Mouse (Mus musculus) E14TG2a.4 (cell line): ENCODE results near the gene Faap100.

Experiments used
- H3K27me3 ChIP-seq: 2 replicates; pipeline ENCODE4 v1.6.1; 2014; ENCODE audit warnings: low read length, control low read depth; ENCODE audit not compliant: insufficient read depth
- H3K36me3 ChIP-seq: 2 replicates; pipeline ENCODE4 v1.6.1; 2014; ENCODE audit warnings: low read length, control low read depth; ENCODE audit not compliant: insufficient read depth
- H3K4me1 ChIP-seq: replicated peaks from 2 replicates; pipeline ENCODE4 v1.6.1; 2014; ENCODE audit warnings: low read depth, low read length, control low read depth
- H3K4me3 ChIP-seq: replicated peaks from 2 replicates; pipeline ENCODE4 v1.5.1; 2014; ENCODE audit warnings: mild to moderate bottlenecking, low read length
- H3K9me3 ChIP-seq: 2 replicates; pipeline ENCODE4 v1.6.1; 2014; ENCODE audit warnings: low read length, control low read depth
- CTCF ChIP-seq: conservative IDR thresholded peaks from 2 replicates; pipeline ENCODE4 v1.5.1; 2014; ENCODE audit warnings: low read length
- NANOG ChIP-seq: IDR thresholded peaks from 2 replicates; pipeline ENCODE4 v1.6.1; 2014; ENCODE audit warnings: borderline replicate concordance, low read length, mixed read lengths
- POU5F1 ChIP-seq: IDR thresholded peaks from 2 replicates; pipeline ENCODE4 v1.6.1; 2014; ENCODE audit warnings: low read length, borderline replicate concordance

The Faap100 gene

GRCm38 (mm10) chr11:120369656-120370055 is 8.9 kb downstream of the Faap100 start:
- TF ChIP-seq CTCF, result peak; percentile 80
- TF ChIP-seq NANOG, result no peak
- Histone ChIP-seq H3K27me3 (no peaks in the 10 kb centered on the region), H3K4me3 (no peak overlapping the region), H3K4me1 (peaks cover 82% of the 10 kb centered on the region), H3K36me3 (peaks cover 61% of the 10 kb centered on the region), H3K9me3 (no peaks in the 10 kb centered on the region)

- peaks cover 4% of the 10 kb centered on the region; the same call in 1 of the 2 replicates for H3K27me3 ChIP-seq
- peaks cover 9% of the 10 kb centered on the region for H3K9me3 ChIP-seq
- H3K36me3 ChIP-seq, result peaks cover 30% of the 10 kb centered on the region
- no peak overlapping the region for H3K4me3 ChIP-seq
- peaks cover 64% of the 10 kb centered on the region for H3K4me1 ChIP-seq
- no peak for TF ChIP-seq CTCF
Measured at GRCm38 (mm10) chr11:120366443-120367027, 12.0 kb downstream of the Faap100 start.

GRCm38 (mm10) chr11:120362891-120363290 is 15.7 kb downstream of the Faap100 start:
- TF ChIP-seq CTCF, result no peak
- no peak for TF ChIP-seq NANOG
- no peak for TF ChIP-seq POU5F1
- peaks cover 14% of the 10 kb centered on the region for H3K9me3 ChIP-seq
- H3K27me3 ChIP-seq, result peaks cover 4% of the 10 kb centered on the region; the same call in 1 of the 2 replicates
- H3K4me3 ChIP-seq, result no peak overlapping the region
- no peaks in the 10 kb centered on the region for H3K36me3 ChIP-seq
- H3K4me1 ChIP-seq, result peaks cover 46% of the 10 kb centered on the region

GRCm38 (mm10) chr11:120361295-120361694 is 17.3 kb downstream of the Faap100 start, which contains the start of gene Fscn2:
Gene Fscn2, plus strand, starts transcription at chr11:120361534.
- H3K9me3 ChIP-seq, result peaks cover 14% of the 10 kb centered on the region
- TF ChIP-seq CTCF (no peak), POU5F1 (no peak), NANOG (no peak)
- peaks cover 35% of the 10 kb centered on the region for H3K4me1 ChIP-seq
- peaks cover 4% of the 10 kb centered on the region; the same call in 1 of the 2 replicates for H3K27me3 ChIP-seq
- H3K4me3 ChIP-seq, result no peak within 1 kb of the TSS; the same call in 1 of the 2 replicates
- no peaks in the 10 kb centered on the region for H3K36me3 ChIP-seq

GRCm38 (mm10) chr11:120360755-120361154 is 17.8 kb downstream of the Faap100 start:
- Histone ChIP-seq H3K4me3 (no peak overlapping the region), H3K4me1 (peaks cover 30% of the 10 kb centered on the region), H3K36me3 (no peaks in the 10 kb centered on the region), H3K27me3 (peaks cover 4% of the 10 kb centered on the region; the same call in 1 of the 2 replicates), H3K9me3 (peaks cover 14% of the 10 kb centered on the region)
- TF ChIP-seq NANOG (no peak), POU5F1 (no peak), CTCF (no peak)

- Histone ChIP-seq H3K4me1 (peaks cover 23% of the 10 kb centered on the region), H3K9me3 (peaks cover 14% of the 10 kb centered on the region), H3K4me3 (no peak overlapping the region), H3K27me3 (peaks cover 4% of the 10 kb centered on the region; the same call in 1 of the 2 replicates), H3K36me3 (no peaks in the 10 kb centered on the region)
- TF ChIP-seq POU5F1, result no peak
- TF ChIP-seq NANOG, result no peak
- no peak for TF ChIP-seq CTCF
Measured at GRCm38 (mm10) chr11:120360062-120360461, 18.5 kb downstream of the Faap100 start.

- H3K36me3 ChIP-seq, result no peaks in the 10 kb centered on the region
- peaks cover 18% of the 10 kb centered on the region for H3K4me1 ChIP-seq
- peaks cover 4% of the 10 kb centered on the region; the same call in 1 of the 2 replicates for H3K27me3 ChIP-seq
- TF ChIP-seq POU5F1 (no peak), CTCF (no peak), NANOG (no peak)
- H3K9me3 ChIP-seq, result peaks cover 14% of the 10 kb centered on the region
- H3K4me3 ChIP-seq, result no peak overlapping the region
Measured at GRCm38 (mm10) chr11:120359391-120359790, 19.2 kb downstream of the Faap100 start.

- Histone ChIP-seq H3K9me3 (peaks cover 14% of the 10 kb centered on the region), H3K27me3 (no peaks in the 10 kb centered on the region), H3K4me1 (peaks cover 32% of the 10 kb centered on the region), H3K36me3 (no peaks in the 10 kb centered on the region), H3K4me3 (peak overlapping the region; percentile 35; the same call in 1 of the 2 replicates)
- no peak for TF ChIP-seq CTCF
- TF ChIP-seq NANOG, result no peak
- TF ChIP-seq POU5F1, result no peak
Measured at GRCm38 (mm10) chr11:120357791-120358401, 20.7 kb downstream of the Faap100 start.

- H3K9me3 ChIP-seq, result peaks cover 8% of the 10 kb centered on the region
- peaks cover 37% of the 10 kb centered on the region for H3K4me1 ChIP-seq
- TF ChIP-seq POU5F1 (no peak), CTCF (no peak), NANOG (no peak)
- H3K36me3 ChIP-seq, result no peaks in the 10 kb centered on the region
- H3K4me3 ChIP-seq, result no peak overlapping the region
- 0 out of 2 replicates have a peak, but pooled peaks cover 3% of the 10 kb centered on the region for H3K27me3 ChIP-seq
Measured at GRCm38 (mm10) chr11:120356900-120357299, 21.7 kb downstream of the Faap100 start.
